Mouse (Mus musculus) lung, postnatal 0 days (tissue): Measurements from ENCODE around the gene Dhfr.

Experiments
- CTCF ChIP-seq: IDR thresholded peaks from 2 replicates; pipeline ENCODE4 v1.5.1; 2016; ENCODE audit warnings: antibody characterized with exemption, mild to moderate bottlenecking
- EP300 ChIP-seq: IDR thresholded peaks from 2 replicates; pipeline ENCODE4 v1.6.1; 2016; ENCODE audit warnings: antibody characterized with exemption, mild to moderate bottlenecking, control low read depth

DNA sequence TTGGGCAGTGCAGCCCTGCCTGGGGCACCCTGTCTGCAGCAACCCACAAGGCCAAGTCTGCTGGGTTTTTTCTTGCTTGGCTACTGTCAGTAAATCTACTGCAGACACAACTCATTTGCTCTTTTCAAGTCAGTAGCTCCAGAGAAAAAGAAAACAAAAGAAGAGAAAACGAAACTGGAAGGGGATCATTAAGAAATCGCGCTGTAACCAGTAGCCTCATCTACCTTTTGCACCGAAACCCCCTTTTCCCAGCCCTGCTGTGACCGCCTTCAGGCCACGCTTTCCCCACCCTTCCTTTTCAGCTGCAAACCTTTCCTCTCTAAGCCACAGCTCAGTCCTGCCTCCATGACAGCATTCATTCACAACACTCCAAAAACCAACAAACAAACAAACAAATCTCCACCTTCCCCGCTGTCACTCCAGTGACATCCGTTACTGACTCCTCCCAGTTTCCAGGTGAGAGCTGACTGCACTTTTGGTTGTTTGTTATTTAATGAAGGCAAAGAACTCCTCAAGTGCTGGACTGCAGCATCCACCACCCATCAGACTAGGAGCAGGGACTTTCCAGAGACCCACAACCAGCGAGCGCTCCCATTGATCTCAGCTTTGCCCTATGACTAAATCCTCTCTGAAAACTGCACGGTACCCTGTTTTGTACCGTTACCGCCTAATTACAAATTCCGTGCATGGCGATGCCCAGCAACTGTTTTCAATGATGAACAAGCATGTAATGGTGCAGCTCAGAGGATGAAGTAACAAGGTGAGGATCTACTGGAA lies 22.2 kb upstream of the Dhfr start:
- TF ChIP-seq EP300 = no peak
- TF ChIP-seq CTCF = no peak
